Mouse (Mus musculus) bone marrow macrophage, adult 2 months (primary cell): ENCODE measurements around the gene Nr1d1. TPM values are rescaled to one million over a fixed set of nuclear protein-coding genes. Genes with fewer than 3 reads are reported as not detected.

ENCODE experiments used
- H3K27ac ChIP-seq: 2 replicates; pipeline ENCODE4 v1.5.1; 2012; ENCODE audit warnings: low read depth, low read length; ENCODE audit not compliant: insufficient read depth
- H3K4me1 ChIP-seq: 2 replicates; pipeline ENCODE4 v1.6.1; 2012; ENCODE audit warnings: low read length; ENCODE audit not compliant: control insufficient read depth, insufficient read depth
- H3K4me3 ChIP-seq: 2 replicates; pipeline ENCODE4 v1.5.1; 2012; ENCODE audit warnings: mild to moderate bottlenecking, low read length, moderate library complexity; ENCODE audit not compliant: insufficient read depth
- CTCF ChIP-seq: IDR thresholded peaks from 2 replicates; pipeline ENCODE4 v1.5.1; 2012; ENCODE audit warnings: low read depth, mild to moderate bottlenecking, low read length, moderate library complexity
- POLR2A ChIP-seq: IDR thresholded peaks from 2 replicates; pipeline ENCODE4 v1.6.1; 2012; ENCODE audit warnings: mild to moderate bottlenecking, low read depth, low read length, borderline replicate concordance
- polyA plus RNA-seq: library from polyadenylated mRNA; stranded (reverse); fragments of >200 nt; gene quantifications from 2 replicates; pipeline ENCODE4 v1.2.4, GENCODE M21; 2012; ENCODE audit not compliant: missing spikeins, insufficient read depth, insufficient read length

Nr1d1 gene
- 7.4 and 8.2 TPM in 2 replicates for polyA plus RNA-seq

DNA sequence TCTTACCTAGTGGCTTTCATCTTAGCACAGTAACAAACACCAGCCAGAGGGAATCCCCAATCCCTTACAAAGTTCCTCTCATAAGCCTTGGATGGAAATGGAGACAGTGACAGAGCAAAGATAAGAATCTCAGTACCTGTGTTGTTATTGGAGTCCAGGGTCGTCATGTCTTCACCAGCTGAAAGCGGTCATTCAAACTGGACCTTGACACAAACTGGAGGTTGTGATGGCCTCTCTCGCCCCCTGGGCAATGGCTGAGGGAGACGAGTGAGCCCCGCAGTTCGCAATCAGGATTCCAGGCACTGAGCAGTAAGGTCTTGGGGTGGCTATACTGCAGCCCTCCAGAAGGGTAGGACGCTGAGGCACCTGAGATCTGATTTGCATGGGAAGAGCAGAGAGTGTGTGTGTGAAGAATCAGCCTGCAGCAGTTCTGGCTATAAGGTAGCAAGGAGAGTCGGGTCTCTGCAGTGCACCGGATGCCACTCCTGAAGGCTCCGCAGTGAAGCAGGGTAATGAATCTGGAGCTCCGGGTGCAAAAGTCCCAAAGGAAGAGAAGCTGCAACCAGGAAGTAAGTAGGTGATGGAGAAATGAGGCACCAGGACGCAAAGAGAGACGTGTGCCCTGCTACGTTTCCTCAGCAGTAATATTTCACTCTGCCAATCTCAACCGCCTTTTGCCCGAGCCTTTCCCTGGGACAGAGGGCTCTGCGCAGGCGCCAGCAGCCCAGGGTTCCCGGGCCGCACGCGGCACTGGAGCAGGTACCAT is at the start of gene Nr1d1:
Gene Nr1d1 (minus strand): TSS at position 752 of the 766 bp plus-strand sequence.
- peaks cover 34% of the 10 kb centered on the region for H3K4me1 ChIP-seq
- peak within 1 kb of the TSS; percentile 97 for H3K4me3 ChIP-seq
- TF ChIP-seq POLR2A: no peak
- no peak for TF ChIP-seq CTCF
- peak within 1 kb of the TSS; percentile 94 for H3K27ac ChIP-seq

DNA sequence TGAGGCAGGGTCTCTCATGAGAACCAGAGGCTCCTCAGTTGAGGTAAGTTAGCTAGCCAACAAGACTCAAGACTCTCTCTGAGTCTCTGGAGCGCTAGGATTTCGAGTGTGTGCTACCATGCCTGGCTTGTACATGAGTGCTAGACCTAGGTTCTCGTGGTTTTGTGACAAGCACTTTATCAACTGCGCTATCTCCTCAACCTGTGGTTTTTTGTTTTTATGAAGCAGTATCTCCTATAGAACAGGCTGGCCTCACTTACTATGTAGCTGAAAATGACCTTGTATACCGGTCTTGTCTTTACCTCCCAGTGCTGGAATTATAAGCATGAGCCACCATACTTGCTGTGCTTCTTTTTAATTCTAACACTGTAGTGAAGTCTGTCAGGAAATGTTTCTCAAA is 45.8 kb upstream of the Nr1d1 start:
- TF ChIP-seq CTCF (no peak), POLR2A (no peak)
- peaks cover 9% of the 10 kb centered on the region for H3K4me1 ChIP-seq
- H3K4me3 ChIP-seq: no peak overlapping the region
- H3K27ac ChIP-seq: no peak overlapping the region

DNA sequence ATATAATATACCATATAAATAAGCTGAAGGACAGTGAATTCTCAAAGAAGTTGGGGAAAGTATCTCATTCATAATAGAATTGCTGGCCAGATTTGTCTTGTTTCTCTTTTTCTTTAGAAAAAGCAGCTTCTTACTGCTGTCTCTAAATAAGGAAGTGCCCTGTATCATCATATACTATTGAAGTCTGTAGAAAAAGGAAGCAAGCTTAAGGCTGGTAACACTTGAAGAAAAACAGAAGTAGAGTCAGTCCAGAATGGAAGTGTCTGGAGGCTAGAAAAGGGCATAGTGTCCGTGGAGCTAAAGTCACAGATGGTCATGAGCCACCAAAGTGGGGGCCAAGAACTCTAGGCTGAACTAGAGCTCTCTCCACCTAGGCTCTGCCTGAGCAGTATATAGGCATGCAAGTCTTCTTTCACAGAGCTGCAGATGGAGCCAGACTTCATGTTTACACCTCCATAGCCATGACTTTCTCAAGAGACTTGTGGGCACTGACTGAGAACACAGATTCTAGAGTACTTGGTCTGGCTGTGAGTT is 41.6 kb upstream of the Nr1d1 start:
- peak overlapping the region; percentile 82 for H3K27ac ChIP-seq

DNA sequence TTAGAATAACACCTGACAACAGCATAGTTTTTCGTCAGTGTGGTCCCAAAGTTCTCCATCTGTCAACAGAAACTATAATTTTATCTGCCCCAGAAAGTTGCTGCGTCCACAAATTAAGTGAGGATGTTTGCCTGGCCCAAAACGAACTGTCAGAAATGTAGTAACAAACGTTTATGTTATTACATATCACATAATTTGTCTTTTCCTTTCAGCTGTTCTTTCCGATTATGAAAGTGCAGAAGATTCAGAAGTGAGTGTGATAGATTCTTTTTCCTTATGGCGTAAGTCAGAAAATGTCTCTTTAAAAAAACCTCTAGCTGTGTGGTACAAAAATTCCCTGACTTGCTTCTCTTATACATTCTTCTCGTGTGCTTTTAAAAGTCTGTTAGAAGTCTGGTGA is 35.6 kb upstream of the Nr1d1 start:
- peaks cover 33% of the 10 kb centered on the region for H3K4me1 ChIP-seq
- H3K27ac ChIP-seq: no peak overlapping the region
- no peak for TF ChIP-seq CTCF
- no peak for TF ChIP-seq POLR2A
- H3K4me3 ChIP-seq: peak overlapping the region; percentile 81

More for the DNA sequence above, 41.6 kb upstream of the Nr1d1 start:
- Histone ChIP-seq H3K4me3 (no peak overlapping the region), H3K4me1 (peaks cover 36% of the 10 kb centered on the region)
- TF ChIP-seq POLR2A (no peak), CTCF (no peak)

DNA sequence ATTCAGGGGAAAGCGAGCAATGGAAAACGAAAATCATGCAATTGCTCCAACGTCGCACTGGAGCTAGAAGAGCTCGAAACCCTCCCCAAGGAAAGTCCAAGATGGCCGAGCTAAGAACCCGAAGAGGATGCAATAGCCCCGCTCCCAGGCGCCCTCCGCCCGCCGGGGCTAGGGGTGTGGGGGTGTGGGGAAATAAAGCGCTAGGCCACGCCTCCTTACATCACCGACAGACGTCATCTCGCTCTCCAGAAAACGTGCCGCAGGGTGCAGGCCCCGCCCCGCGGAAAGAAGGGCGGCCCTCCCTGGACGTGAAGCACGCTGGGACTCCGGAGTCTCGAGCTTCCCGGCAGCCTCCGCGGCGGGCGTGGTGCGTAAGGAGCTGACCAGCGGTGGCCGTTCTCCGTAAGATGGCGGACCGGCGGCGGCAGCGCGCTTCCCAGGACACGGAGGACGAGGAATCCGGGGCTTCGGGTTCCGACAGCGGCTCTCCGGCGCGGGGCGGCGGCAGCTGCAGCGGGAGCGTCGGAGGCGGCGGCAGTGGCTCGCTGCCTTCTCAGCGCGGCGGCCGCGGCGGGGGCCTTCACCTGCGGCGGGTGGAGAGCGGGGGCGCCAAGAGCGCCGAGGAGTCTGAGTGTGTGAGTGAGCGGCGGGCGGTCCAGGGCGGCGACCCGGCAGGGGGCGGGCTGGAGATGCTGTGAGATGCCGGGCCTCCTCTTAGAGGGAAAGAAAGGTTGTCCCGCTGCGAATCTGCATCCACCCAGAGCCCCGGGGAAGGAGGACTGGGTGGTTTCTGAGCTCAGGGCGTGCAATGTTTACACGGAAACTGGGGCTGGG is 34.5 kb upstream of the Nr1d1 start:
- peak overlapping the region; percentile 78 for H3K27ac ChIP-seq
- H3K4me3 ChIP-seq: peak overlapping the region; percentile 81
- peaks cover 26% of the 10 kb centered on the region for H3K4me1 ChIP-seq
- 0 out of 2 replicates have a peak, but pooled peaks have one; percentile 33 for TF ChIP-seq POLR2A
- TF ChIP-seq CTCF: no peak

DNA sequence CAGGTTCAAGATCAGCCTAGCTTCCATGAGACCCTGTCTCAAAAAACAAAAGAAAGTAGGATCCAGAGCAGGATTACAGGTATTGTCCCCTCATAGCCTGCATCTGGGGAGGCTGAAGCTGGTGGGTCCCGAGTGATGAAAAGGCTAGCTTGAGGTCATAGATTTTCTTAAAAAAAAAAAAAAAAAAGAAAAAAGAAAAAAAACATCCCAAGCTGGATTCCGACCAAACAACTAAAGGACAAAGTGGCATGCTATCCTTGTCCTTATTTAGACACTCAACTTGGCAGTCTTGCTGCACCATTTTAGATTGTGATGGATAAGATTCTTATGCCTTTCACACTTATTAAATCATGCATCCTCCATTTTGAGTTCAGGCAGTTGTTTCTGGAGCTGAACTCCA is 33.3 kb upstream of the Nr1d1 start:
- TF ChIP-seq CTCF (no peak), POLR2A (no peak)
- Histone ChIP-seq H3K4me3 (no peak overlapping the region), H3K4me1 (peaks cover 18% of the 10 kb centered on the region), H3K27ac (no peak overlapping the region)

DNA sequence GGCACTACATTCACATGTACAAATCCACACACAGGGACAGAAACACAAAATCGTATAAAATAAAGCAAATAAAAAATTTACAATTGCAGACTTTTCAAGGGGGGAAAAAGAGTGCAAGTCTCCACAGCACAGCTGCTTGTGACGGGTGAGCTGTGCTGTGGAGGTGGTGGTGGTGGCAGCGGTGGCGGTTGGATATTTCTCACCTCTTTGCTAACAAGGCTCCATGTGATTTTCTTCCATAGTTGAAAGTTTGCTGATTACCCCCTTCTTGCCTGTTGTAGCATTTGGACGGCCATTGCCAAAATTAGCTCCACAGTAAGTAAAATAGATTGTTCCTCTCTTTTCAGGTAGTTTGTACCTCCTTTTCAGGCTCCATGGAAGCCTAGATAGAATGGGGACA is 29.5 kb upstream of the Nr1d1 start, which contains the start of gene Casc3:
Gene Casc3 (plus strand): TSS at position 301 of the 400 bp plus-strand sequence.
- Histone ChIP-seq H3K4me3 (no peak within 1 kb of the TSS), H3K27ac (no peak within 1 kb of the TSS), H3K4me1 (peaks cover 11% of the 10 kb centered on the region)
- TF ChIP-seq CTCF (no peak), POLR2A (no peak)

DNA sequence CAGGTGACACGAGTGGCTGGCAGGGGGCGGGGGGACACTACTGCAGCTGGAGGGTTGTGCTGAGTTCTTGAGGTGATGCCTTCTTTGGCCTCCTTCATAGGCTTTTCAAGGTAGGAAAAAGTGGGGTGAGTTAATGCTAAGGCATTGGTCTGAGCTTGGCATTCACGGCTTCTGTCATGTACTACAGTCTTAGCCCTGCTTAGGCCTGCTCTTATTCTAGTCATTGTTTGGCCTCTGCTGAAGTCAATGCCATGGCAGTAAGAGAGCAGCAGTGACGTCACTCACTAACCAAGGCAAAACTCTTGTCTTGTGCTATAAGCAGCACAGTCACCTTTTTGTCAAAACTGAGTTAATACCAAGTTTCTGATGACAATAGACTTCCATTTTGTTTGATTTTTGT is 22.8 kb upstream of the Nr1d1 start:
- Histone ChIP-seq H3K4me3 (peak overlapping the region; percentile 79; the same call in 1 of the 2 replicates), H3K27ac (no peak overlapping the region), H3K4me1 (peaks cover 20% of the 10 kb centered on the region)
- no peak for TF ChIP-seq POLR2A
- no peak for TF ChIP-seq CTCF

DNA sequence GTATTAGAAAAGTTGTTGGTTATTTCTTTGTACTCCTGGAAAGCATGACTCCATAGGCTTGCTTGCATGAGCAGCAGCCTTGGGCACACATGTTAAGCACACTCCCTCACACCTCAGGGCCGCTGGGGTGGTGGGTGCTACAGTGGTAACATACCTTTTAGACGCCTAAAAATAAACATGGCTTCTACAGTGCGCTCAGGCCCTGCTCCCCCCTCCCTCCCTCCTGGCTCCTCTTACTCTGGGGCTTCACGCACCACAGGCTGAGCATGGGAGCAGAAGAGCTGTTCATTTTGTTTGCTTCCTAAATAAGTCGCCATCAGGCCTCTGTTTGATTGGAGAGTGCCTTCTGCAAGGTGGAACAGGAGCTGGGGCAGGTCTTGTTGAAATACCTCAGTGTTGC is 22.2 kb upstream of the Nr1d1 start:
- no peak overlapping the region for H3K27ac ChIP-seq
- peak overlapping the region; percentile 79 for H3K4me3 ChIP-seq
- TF ChIP-seq POLR2A: no peak
- no peak for TF ChIP-seq CTCF
- peaks cover 20% of the 10 kb centered on the region for H3K4me1 ChIP-seq
